Mouse (Mus musculus) hindbrain, embryonic 16.5 days (tissue): ENCODE measurements around the gene Rtl5. TPM values are rescaled to one million over a fixed set of nuclear protein-coding genes. Genes with fewer than 3 reads are reported as not detected.
"Not testable (repeated sequence)": the region's sequence is repeated elsewhere in the genome, so short reads cannot be mapped to it uniquely, and the experiment has no call there.

Experiments
- ATAC-seq: fragments of 200-750 bp; cut with Nextera tagmentation; 2 replicates; pipeline ENCODE4 v1.8.0; 2017; ENCODE audit warnings: moderate TSS enrichment, moderate library complexity
- H3K27ac ChIP-seq: fragments of 300-500 bp; sonication (generic); 2 replicates; pipeline ENCODE4 v1.5.1; 2014; ENCODE audit warnings: low read depth, mild to moderate bottlenecking, control low read depth, low read length, moderate library complexity
- H3K27me3 ChIP-seq: fragments of 300-500 bp; sonication (generic); replicated peaks from 2 replicates; pipeline ENCODE4 v1.6.1; 2014; ENCODE audit warnings: low read length; ENCODE audit not compliant: control insufficient read depth, insufficient read depth
- H3K36me3 ChIP-seq: fragments of 300-500 bp; sonication (generic); 2 replicates; pipeline ENCODE4 v1.6.1; 2014; ENCODE audit warnings: mild to moderate bottlenecking, low read length, moderate library complexity, mixed read lengths; ENCODE audit not compliant: control insufficient read depth, insufficient read depth
- H3K4me1 ChIP-seq: fragments of 300-500 bp; sonication (generic); 2 replicates; pipeline ENCODE4 v1.6.1; 2014; ENCODE audit warnings: low read depth, low read length; ENCODE audit not compliant: control insufficient read depth, insufficient read depth
- H3K4me2 ChIP-seq: fragments of 300-500 bp; sonication (generic); 2 replicates; pipeline ENCODE4 v1.6.1; 2014; ENCODE audit warnings: mild to moderate bottlenecking, low read length, control low read depth, moderate library complexity
- H3K4me3 ChIP-seq: fragments of 300-500 bp; sonication (generic); 2 replicates; pipeline ENCODE4 v1.5.1; 2014; ENCODE audit warnings: mild to moderate bottlenecking, low read length, control low read depth, moderate library complexity
- H3K9ac ChIP-seq: fragments of 300-500 bp; sonication (generic); 2 replicates; pipeline ENCODE4 v1.6.1; 2014; ENCODE audit warnings: low read depth, mild to moderate bottlenecking, control low read depth, low read length, moderate library complexity
- H3K9me3 ChIP-seq: fragments of 300-500 bp; sonication (generic); 2 replicates; pipeline ENCODE4 v1.6.1; 2014; ENCODE audit warnings: mild to moderate bottlenecking, low read length, moderate library complexity; ENCODE audit not compliant: control insufficient read depth
- WGBS: fragments of 180-500 bp; shearing (Covaris S2); extraction: QIAGEN DNeasy Blood & Tissue Kit; methylation state at CpG from one replicate; pipeline ENCODE4 v1.1.7; 2014; 5-methylcytosine and 5-hydroxymethylcytosine counted together
- polyA plus RNA-seq: library from polyadenylated mRNA; unstranded; fragments of >200 nt; fragmentation: Nextera tagmentation; extraction: Ambion mirVana; gene quantifications from 2 replicates; pipeline ENCODE4 v1.2.1, GENCODE M21; 2015

Rtl5 gene
- 5.6 and 6.2 TPM in 2 replicates for polyA plus RNA-seq

- Histone ChIP-seq H3K36me3 (no peaks in the 10 kb centered on the region), H3K27ac (peak within 1 kb of the TSS; percentile 79), H3K9ac (peak within 1 kb of the TSS; percentile 66), H3K4me1 (peaks cover 2% of the 10 kb centered on the region; the same call in 1 of the 2 replicates), H3K27me3 (no peaks in the 10 kb centered on the region; the same call in 1 of the 2 replicates), H3K4me3 (peak within 1 kb of the TSS; percentile 61), H3K4me2 (peak within 1 kb of the TSS; percentile 65), H3K9me3 (no peaks in the 10 kb centered on the region)
- 16% methylated on average over 59 of the region's 61 CpGs for WGBS
- peak; percentile 96 for ATAC-seq
Measured at GRCm38 (mm10) chrX:102070591-102071471, at the start of gene Rtl5. Gene Rtl5 (minus strand): TSS chrX:102071304.

DNA sequence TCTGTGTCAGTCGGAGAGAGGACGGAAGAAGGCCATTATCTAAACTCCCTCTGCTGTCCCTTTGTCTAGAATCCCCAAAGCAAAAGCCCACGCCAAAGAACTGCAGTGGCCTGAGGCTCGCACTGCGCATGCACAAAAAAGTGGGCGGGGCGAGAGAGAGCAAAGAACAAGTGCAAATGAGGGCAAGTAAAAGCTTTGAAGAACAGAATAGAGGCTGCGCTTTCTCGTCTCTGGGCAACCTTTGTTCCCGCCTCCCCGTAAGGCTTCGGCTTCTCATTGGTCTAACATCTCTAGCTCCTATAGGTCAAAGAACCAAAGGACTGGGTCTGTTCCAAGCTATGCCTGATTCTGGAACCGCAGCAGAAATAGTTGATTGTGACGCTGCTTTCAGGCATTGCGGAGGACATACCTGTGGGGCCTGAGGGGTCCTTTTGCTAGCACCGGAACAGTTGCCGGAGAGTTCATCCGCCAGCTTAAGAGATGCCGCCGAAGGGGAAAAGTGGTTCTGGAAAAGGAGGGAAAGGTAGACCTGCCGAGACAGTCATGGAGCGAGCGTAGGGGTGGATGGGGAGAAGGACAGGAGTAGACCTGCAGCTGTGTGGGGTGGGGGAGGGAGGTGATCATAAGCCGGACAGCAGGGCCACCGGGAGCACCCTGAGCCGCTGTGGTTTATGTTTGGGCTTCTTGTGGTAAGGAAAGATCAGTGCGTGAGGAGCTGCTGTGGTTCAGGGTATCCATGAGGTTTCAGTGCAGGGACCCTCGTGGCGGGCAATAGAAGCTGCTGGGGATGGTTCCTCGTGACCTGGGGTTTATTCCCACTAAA lies 48.1 kb upstream of the Rtl5 start, which contains the start of gene Pin4:
Gene Pin4 (plus strand): TSS at position 406 of the 823 bp plus-strand sequence.
- Histone ChIP-seq H3K27ac (peak within 1 kb of the TSS; percentile 66; the same call in 1 of the 2 replicates), H3K4me1 (no peaks in the 10 kb centered on the region; the same call in 1 of the 2 replicates), H3K36me3 (no peaks in the 10 kb centered on the region), H3K4me2 (peak within 1 kb of the TSS; percentile 66), H3K4me3 (peak within 1 kb of the TSS; percentile 57), H3K27me3 (no peaks in the 10 kb centered on the region), H3K9ac (peak within 1 kb of the TSS; percentile 66), H3K9me3 (no peaks in the 10 kb centered on the region)
- WGBS = 19% methylated on average over 30 of the region's 30 CpGs
- peak; percentile 99 for ATAC-seq

DNA sequence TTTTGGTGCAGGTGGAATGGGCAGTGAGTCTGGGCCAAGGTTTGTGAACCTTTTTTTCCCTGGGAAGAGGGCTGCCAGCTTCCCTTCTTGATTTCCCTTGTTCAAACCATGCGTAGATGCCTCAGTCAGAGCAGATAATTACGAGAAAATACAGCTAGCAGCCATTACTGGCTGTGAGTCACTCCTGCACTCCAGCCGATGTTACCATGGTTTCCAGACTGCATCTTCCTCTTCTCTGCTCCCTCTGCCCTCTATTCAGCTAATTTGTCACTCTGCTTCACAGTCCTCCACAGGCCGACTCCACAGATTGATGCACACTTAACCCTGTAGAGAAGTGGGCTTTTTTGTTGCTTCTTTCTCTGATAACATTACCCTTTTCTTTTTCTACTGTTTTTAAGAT lies 44.6 kb upstream of the Rtl5 start:
- H3K36me3 ChIP-seq = no peaks in the 10 kb centered on the region
- no peak overlapping the region for H3K4me3 ChIP-seq
- H3K27ac ChIP-seq = peak overlapping the region; percentile 41; the same call in 1 of the 2 replicates
- H3K4me2 ChIP-seq = no peak overlapping the region
- H3K9me3 ChIP-seq = no peaks in the 10 kb centered on the region
- ATAC-seq = no peak
- no peaks in the 10 kb centered on the region; the same call in 1 of the 2 replicates for H3K4me1 ChIP-seq
- no peak overlapping the region for H3K9ac ChIP-seq
- 28% methylated on average over 4 of the region's 4 CpGs for WGBS
- H3K27me3 ChIP-seq = no peaks in the 10 kb centered on the region

GRCm38 (mm10) chrX:102109349-102109748 lies 38.2 kb upstream of the Rtl5 start:
- not testable (repeated sequence) for H3K36me3 ChIP-seq, H3K9me3 ChIP-seq, H3K4me3 ChIP-seq, H3K4me1 ChIP-seq, H3K9ac ChIP-seq, H3K27ac ChIP-seq, H3K4me2 ChIP-seq, ATAC-seq, H3K27me3 ChIP-seq
- whole genome bisulfite sequencing = 83% methylated on average over 5 of the region's 5 CpGs

DNA sequence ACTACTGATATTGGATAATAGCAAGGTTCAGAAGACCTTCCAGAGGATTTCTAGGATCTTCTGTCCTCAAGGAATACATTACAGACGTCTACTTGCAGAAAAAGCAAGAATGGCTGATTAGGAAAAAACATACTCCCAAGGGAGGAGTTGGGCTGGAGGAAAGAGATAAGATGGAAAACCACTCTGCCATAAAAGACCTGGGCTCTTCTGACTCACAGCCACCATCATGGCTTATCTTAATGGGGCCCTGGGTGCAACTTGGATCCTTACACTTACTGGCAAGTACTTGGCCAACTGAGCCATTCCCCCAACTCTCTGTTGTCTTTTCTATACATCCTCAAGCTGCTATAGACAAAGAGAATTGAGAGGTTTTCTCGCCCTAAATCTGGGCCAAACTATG lies 32.7 kb upstream of the Rtl5 start:
- H3K9ac ChIP-seq, H3K4me1 ChIP-seq, H3K9me3 ChIP-seq, ATAC-seq, H3K36me3 ChIP-seq, H3K27me3 ChIP-seq, H3K4me2 ChIP-seq, H3K27ac ChIP-seq, H3K4me3 ChIP-seq: not testable (repeated sequence)
- WGBS = 78% methylated on average over 2 of the region's 2 CpGs

DNA sequence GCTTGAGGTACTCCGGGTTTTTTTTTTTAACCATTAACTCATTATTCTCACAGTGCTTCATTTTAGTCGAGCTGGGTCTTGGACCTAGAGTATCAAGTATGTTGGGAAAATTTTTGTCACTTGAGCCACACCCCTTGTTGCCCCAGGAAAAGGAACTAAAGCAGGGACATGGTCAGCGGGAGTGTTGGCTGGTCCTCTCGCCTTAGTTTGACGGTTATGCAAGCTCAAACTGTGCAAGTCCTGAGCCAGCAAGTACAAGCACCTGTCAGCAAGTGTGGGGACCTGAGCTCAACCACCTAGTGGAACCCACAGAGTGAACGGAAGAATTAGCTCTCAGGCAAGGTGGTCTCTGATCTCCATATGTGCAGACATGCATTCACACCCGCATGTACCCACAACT lies 30.8 kb upstream of the Rtl5 start:
- WGBS = 61% methylated on average over 7 of the region's 7 CpGs
- Histone ChIP-seq H3K4me1 (no peaks in the 10 kb centered on the region), H3K27me3 (no peaks in the 10 kb centered on the region; the same call in none of the 2 replicates), H3K4me3 (no peak overlapping the region), H3K9me3 (no peaks in the 10 kb centered on the region), H3K27ac (no peak overlapping the region), H3K36me3 (no peaks in the 10 kb centered on the region), H3K9ac (no peak overlapping the region), H3K4me2 (no peak overlapping the region)
- ATAC-seq = no peak

DNA sequence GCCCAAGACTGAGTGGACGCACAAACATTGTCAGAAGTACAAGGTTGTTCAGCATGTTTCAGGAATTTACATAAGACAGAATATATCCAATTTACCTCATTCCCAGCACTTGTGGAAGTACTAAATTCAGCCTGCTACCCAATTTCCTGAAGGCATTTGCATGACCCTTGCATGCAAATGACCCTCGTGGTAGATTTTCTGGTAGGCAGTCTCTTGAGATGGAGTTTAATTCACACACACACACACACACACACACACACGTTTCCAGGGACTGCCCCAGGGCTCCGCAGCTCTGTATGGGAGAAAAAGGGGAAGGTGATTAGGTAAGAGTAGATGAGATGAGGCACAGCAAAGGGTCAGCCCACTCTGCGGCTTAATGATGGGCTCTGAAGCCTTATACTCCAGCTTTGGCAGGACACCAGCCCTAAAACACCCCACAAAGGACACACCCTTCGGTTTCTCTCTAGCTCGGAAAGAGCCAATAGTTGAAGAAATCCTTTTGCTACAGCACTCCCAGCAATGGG lies 23.3 kb upstream of the Rtl5 start:
- Histone ChIP-seq H3K27me3 (no peaks in the 10 kb centered on the region), H3K4me2 (no peak overlapping the region), H3K27ac (no peak overlapping the region), H3K4me1 (no peaks in the 10 kb centered on the region), H3K36me3 (no peaks in the 10 kb centered on the region), H3K4me3 (no peak overlapping the region), H3K9me3 (no peaks in the 10 kb centered on the region), H3K9ac (no peak overlapping the region)
- 80% methylated on average over 7 of the region's 7 CpGs for WGBS
- ATAC-seq = no peak

DNA sequence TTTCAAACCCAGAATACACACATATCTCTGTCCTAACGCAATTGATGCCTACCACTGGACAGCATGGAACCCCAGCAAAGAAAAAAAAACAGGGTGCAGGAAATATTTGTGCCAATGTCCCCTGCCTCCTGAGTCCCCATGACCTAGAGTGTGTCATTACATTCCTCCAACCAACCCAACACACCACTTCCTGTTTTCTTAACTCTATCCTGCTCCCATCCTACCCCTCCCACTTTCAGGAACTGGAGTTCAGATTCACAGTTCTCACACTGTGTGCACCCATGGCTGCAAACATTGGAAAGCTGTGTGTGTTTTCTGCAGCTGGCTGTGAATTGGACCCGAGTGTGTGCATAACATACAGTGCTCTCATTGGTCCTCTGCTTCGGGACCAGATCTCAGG lies 19.5 kb upstream of the Rtl5 start:
- WGBS = 89% methylated on average over 3 of the region's 3 CpGs
- Histone ChIP-seq H3K4me2 (no peak overlapping the region), H3K27ac (no peak overlapping the region), H3K36me3 (no peaks in the 10 kb centered on the region), H3K4me1 (no peaks in the 10 kb centered on the region), H3K9ac (no peak overlapping the region), H3K9me3 (no peaks in the 10 kb centered on the region), H3K27me3 (no peaks in the 10 kb centered on the region; the same call in 1 of the 2 replicates), H3K4me3 (no peak overlapping the region)
- ATAC-seq = no peak
